Mouse (Mus musculus) 3134 (cell line): ENCODE results near the gene Msh5.
A peak's percentile ranks its signal among the peaks of the same experiment; 100 is the strongest.

Experiments
- DNase-seq: peaks from one replicate; pipeline ENCODE4 v3.0.0-alpha.2; 2011; ENCODE audit warnings: low spot score; ENCODE audit not compliant: insufficient read length; ENCODE audit errors: extremely low read depth

Gene Msh5

DNA sequence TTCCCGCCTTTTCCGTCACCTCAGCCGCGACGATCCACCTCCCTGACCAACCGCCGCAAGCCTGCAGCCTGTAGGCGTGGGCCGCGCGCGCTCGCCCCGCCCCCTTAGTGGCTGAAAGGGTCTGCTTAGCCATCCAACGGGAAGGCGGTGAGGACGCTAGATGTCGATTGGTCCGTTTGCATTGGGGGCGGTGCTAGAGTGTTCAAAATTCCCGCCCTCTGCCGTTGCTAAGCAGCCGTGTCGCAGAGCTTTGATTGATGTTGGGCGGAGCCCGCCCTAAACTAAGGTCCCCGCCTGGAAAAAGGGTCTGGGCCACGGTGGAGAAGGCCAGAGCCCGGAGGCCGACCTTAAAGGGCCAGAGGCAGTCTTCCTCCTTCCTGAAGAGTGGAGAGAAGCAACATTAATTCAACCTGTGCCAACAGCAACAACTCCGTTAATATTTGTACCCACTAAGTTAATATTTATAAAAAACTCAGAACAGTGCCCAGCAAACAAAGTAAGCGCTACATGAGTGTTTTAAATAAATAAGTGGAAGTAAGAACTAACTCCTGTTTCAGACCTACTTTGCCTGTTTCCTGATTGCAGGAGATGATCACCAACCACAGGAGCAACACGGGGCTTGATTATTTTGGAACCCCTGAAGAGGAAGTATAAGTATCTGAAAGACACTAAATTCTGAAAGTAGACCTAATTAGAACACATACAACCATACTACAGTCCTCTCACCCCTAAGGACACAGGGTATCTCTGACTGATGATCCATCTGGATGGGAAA, at the start of gene Msh5:
TSS of gene Msh5 (minus strand) at position 65 of the 775 bp plus-strand sequence.
- peak; percentile 100 for DNase-seq

GRCm38 (mm10) chr17:35094475-35095365, 48.2 kb upstream of the Msh5 start:
- DNase-seq: no peak

DNA sequence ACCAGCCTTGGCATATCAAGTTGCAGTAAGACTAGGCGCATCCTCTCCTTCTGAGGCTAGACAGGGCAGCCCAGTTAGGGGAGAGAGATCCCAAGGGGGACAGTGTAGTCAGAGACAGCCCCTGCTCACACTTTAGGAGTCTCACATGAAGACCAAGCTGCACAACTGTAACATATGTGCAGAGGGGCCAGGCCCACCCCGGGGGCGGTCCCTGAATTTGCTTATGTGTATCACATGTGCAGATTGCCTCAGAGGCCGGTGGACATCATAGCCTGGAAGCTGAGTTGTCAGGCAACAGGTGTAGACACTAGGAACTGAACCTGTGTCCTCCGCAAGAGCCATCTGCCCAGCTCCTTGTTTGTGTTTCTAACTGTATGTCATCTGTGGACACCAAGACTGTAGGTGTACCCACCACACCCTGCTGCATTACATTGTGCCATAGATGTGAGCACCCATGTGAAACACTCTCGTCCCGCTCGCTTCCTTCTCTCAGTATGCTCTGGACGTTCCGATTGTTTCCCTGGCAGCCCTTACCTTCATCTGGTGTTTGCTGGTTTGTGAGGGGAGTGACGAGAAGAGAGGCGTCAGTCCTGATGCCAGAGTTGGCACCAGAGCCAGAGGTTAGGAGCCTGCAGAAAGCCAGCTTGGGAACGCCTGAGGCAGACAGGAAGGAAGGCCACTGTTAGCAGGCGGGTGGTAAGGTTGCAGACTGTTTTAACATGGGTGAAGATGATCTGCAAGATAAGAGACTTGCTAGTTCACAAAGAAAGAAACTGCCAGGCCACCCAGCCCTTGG, 46.1 kb upstream of the Msh5 start:
- DNase-seq: no peak

- no peak for DNase-seq
These were observed 43.8 kb upstream of the Msh5 start for GRCm38 (mm10) chr17:35090166-35090932.

- DNase-seq: peak; percentile 95
These were observed 42.5 kb upstream of the Msh5 start, which contains the start of gene Abhd16a for GRCm38 (mm10) chr17:35088825-35089644. Gene Abhd16a (plus strand): TSS chr17:35089263.

DNA sequence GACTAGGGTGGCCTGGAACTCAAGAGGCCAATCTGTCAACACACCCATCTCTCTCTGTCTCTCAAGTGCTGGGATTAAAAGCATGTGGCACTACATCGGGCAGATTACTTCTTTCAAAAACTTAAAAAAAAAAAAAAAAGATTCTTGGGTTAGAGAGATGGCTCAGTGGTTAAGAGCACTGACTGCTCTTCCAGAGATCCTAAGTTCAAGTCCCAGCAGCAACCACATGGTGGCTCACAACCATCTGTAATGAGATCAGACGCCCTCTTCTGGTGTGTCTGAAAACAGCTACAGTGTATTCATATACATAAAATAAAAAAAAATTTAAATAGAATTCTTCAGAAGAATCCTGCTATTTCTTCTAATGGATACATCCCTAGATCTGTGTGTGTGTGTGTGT, 41.6 kb upstream of the Msh5 start:
- no peak for DNase-seq

DNA sequence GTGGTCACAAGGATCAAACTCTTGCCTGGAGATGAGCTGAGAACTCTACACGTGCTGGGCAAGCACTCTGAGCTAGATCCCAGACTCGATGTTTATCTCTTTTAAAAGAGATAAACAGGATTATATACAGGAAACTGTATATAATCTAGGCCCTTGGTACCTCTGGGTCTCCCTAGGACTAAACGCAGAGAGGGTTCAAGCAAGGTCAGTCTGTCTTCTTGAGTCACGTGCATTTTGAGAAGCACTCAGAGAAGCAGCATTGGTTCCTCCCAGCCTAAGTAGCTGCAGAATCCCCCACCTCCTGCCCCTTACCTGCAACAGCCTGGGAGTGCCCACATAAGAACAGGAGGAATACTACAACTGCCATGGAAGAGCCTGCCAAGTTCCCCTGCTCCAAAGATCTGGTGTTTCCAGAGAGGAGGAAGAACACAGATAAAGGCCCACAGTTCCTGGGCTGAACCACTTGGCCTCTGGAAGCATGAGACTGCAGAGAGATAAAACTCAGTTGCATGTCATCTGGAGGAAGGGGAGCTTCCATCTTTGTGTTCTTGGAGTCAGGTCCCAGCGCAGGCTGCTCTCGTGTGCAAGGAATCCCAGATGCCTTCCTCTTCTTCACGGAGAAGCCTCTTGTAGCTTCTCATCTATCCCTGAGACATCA, 38.8 kb upstream of the Msh5 start, which contains the start of gene Ly6g6f:
TSS of gene Ly6g6f (minus strand) at position 403 of the 658 bp plus-strand sequence.
- DNase-seq: no peak

GRCm38 (mm10) chr17:35083929-35084497, 37.5 kb upstream of the Msh5 start:
- DNase-seq: no peak

DNA sequence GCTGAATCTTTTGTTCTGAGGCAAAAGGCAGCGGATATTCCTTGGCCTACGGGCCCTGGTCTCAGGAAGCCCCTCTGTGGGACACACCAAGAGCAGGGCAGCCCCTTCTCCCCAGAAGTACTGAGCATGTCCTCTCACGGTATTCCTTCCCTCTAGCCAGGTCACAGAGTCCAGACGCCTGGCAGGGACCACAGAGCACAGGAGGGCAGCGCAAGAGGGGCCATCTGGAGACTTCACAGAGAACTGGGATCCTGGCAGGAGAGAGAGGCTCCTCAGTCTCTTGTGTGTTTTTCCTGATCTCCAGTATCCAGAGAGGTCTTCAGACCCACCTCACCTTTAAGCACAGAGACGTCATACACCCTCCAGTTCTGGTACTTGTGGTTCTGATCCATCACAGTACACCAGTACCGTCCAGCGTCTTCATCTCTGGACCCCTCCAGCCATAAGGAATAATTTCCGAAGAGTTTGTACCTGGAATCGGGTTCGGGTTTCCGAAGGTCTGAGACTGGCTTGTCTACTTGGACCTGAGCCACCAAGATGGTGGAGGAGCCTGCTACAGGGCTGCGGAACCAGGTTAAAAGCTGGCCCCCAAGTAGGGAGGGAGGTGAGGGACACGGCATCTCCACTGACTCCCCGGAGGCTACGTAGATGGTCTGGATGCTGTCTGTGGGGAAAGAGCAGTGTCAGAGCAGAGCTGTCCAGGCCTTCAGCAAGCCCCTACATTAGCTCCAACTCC, 36.5 kb upstream of the Msh5 start:
- DNase-seq: no peak

DNA sequence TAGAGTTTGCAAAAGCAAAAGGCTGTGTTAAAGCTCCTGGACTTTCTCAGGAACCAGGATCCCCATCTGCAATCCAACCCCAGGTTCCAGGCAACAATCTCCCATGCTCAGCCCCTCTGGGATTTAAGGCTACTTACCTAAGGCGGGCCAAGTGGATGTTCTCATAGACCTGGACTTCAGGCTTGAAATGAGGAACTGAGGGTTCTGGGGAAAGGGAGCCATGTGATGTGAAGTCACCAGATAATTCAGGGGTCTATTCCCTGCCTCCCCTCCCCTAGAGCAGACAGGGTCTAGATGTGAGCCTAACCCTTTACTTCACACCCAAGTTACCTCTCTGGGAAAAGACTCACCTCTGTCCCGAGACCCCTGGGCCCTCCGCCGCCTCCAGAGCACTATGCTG, 34.2 kb upstream of the Msh5 start:
- no peak for DNase-seq

DNA sequence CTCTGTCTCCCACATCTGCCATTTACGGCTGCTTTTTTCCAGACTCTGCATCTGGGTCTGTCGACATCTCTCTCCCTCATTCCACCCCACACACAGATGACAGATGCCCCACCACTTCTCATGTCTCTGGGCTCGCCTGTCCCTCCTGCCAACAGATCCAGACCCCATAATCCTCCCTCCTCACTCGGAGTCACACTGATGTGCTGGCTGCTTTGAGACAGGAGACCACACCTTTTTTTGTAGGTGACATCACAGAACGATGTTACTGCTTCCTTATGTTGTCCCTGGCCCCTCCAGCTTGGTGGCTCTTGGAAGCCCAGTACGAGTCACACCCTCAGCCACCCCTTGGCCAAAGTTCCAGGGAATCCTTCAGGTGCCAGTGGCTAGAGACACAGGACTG, 33.7 kb upstream of the Msh5 start:
- DNase-seq: no peak

GRCm38 (mm10) chr17:35079778-35080177, 33.2 kb upstream of the Msh5 start:
- no peak for DNase-seq

DNA sequence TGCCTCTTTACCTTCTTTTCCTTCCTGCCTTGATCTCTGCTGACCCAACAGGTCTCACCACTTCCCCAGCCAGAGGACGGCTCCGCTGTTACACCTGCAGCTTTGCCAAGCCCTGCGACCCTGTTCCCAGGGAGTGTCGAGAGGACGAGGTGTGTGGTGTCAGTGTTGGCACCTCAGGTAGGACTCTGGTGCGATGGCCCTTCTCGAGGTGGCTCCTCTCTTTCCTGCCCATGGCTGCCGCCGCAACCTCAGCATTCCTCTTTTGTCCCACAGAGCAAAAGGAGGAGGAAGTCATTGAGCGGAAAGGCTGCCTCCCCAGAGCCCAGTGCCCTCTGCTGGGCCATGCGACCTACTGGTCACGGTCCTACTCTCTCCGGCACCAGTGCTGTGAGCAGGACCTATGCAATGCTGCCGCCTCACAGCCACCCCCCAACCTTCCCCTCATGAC, 31.3 kb upstream of the Msh5 start, which contains the start of gene Ly6g6d:
TSS of gene Ly6g6d (minus strand) at position 280 of the 448 bp plus-strand sequence.
- DNase-seq: no peak

GRCm38 (mm10) chr17:35077285-35077684, 30.7 kb upstream of the Msh5 start:
- no peak for DNase-seq

- DNase-seq: no peak
These were observed 30.1 kb upstream of the Msh5 start, which contains the start of gene Ly6g6e for GRCm38 (mm10) chr17:35076507-35077176. Gene Ly6g6e (plus strand): TSS chr17:35076902.

GRCm38 (mm10) chr17:35074097-35074496, 27.6 kb upstream of the Msh5 start:
- DNase-seq: no peak

GRCm38 (mm10) chr17:35071454-35071853, 24.9 kb upstream of the Msh5 start:
- no peak for DNase-seq
